Mouse (Mus musculus) mesoderm, embryonic 11.5 days (tissue): ENCODE measurements at regions not wholly inside any gene's neighbourhood (a gene's known extent, or its start where the extent isn't known, plus 50 kb on each side); places are given as distances from the start of the nearest gene placed in this dataset.

Experiments
- DNase-seq: peaks from one replicate; pipeline ENCODE4 v3.0.0-alpha.2; 2012; ENCODE audit warnings: low read depth, low spot score

DNA sequence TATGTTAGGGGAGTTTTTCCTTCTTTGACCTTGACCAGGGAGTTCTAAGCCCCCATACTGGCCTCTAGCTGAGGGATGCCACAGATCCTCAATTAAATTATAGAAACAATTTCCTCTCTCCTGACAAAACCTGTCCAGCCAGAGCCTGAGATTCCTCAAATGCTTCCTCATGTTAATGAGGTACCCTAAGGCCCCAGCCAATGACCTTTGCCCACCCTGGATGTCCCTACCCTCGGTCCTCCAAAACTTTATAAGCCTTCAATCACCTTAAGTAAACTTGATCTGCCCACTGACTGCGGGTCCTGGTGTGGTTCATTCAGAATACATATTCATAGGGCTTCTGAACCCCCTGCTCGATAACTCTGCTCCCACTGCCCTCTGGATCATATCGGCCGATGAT, 227.7 kb upstream of the Vstm2b start:
- DNase-seq, result no peak

DNA sequence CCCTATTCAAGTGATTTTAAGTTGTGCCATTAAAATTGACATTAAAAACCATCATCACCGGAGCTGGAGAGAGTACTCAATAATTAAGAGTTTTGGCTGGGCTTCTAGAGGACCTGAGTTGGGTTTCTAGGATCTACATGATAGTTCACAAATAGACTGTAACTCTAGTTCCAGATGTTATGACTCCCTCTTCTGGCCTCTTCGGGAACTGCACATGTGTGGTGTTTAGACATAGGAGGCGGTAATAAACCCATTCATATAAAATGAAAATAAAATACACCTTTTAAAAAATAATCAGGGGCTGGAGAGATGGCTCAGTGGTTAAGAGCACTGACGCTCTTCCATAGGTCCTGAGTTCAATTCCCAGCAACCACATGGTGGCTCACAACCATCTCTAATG, 227.1 kb upstream of the Vstm2b start:
- DNase-seq, result no peak

GRCm38 (mm10) chr7:40672348-40672747, 225.8 kb upstream of the Vstm2b start:
- DNase-seq, result no peak

DNA sequence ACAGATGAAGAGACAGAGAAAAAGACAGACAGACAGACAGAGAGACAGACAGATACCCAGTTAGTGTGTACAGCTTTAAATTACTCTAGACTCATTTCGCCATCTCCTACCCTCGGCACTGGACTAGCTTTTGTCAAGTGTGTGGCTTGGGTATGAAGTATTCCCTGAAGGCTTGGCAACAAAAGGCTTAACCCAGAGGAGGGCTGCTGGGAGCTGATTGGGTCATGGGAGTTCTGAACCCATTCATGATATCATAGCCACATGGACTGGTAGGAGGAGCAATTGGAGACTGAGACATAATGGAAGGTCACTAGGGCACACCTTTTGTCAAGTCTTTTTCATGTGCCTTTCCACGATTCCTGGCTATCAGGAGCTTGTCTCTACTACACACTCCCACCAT, 223.7 kb upstream of the Vstm2b start:
- DNase-seq, result no peak

- DNase-seq, result no peak
Measured at GRCm38 (mm10) chr7:40677601-40678000, 220.5 kb upstream of the Vstm2b start.

DNA sequence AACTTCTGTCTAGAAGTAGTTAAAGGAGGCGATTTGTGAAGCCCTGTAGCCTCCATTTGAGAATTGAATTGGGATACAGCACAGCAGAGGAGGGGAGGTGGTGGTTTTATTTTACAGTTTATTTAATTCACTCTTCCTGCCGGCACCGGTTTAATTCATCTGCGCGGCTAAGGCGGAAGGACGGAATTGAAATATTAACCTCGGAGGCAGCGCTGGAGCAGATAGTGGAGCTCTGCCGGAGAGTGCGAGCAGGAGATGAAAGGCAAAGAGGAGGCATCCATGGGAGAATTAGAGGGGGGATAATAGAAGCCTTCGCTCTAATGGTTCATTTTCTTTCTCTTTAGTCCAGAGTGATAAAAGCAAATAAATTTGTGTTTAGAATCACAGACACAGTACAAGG, 217.6 kb upstream of the Vstm2b start:
- no peak for DNase-seq

GRCm38 (mm10) chr7:40680993-40681392, 217.1 kb upstream of the Vstm2b start:
- DNase-seq, result no peak

DNA sequence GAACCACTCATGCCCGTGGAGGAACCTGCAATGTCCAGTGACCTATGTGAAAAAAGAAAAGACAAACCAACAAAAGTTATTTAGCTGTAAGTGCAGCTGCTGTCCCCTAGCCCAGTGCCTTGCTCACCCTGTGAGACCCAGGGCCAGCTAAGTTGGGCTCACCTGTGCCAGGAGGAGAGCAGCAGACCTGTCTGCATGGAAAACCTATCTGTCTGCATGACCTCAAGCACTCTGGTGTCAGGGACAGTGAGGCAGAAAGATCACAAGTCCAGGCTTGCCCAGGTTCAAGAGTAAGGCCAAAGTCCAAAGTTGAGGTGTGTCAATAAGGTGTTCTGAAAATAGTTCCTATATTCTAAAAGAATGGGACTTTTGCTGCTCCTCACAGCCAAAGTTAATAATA, 215.0 kb upstream of the Vstm2b start:
- no peak for DNase-seq

DNA sequence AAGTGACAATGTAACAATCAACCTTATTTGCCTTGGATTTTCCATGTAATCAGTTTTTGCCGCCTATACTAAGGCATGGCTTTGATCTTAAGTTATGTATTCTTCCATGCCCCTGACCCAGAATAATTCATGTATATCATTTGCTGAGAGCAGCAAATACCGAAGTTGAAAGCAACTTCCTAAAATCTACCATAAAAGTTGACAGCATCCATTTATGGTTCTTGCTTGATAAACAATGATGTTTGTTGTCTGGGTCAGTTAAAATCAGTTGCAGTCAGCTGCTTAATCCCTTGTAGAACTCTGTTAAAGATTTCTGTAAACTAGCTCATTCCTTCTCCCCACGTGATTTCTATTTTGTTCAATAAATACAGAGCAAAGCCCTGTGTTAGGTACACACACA, 214.5 kb upstream of the Vstm2b start:
- no peak for DNase-seq

GRCm38 (mm10) chr7:40687005-40687404, 211.1 kb upstream of the Vstm2b start:
- DNase-seq, result no peak

GRCm38 (mm10) chr7:40688546-40688945, 209.6 kb upstream of the Vstm2b start:
- DNase-seq, result no peak

DNA sequence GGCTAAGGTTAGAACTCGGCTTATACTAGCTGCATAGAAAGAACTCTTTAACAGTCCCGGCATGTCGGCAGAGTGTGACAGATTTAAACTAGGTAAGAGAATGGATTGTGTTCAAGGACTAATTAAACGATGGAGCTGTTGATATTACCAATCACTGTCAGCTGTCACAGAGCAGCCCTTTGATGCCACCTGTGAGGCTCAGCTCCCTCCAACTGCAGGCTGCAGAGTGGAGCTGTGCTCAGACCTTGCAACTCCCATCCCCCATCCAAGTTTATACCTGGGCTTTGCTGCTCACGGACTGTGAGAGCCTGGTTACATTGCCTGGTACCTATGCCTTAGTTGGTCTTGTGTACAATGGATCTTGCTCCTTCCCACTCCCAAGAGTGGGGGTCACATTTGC, 204.4 kb upstream of the Vstm2b start:
- no peak for DNase-seq

GRCm38 (mm10) chr7:40697551-40697950, 200.6 kb upstream of the Vstm2b start:
- no peak for DNase-seq

DNA sequence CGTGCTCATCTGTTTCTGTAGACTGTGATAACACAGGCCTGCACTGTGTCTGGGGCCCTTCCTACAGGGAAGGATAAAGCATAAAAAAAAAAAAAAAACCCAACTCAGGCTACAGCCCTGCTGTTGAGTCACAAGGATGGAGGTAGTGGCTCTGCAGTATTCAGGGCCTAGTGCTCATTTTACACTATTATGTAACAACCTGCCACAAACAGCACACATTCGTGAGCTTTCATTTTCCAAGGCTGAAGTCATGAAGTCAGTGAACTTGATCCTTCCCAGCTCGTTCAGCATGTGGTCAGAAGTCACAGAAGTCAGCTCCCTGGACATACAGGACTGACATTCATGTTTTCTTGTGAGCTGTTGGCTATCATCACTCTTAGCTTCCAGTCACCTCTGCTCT, 199.8 kb upstream of the Vstm2b start:
- DNase-seq, result no peak

- DNase-seq, result no peak
Measured at GRCm38 (mm10) chr7:40699633-40700032, 198.5 kb upstream of the Vstm2b start.

- DNase-seq, result no peak
Measured at GRCm38 (mm10) chr7:40700656-40701055, 197.5 kb upstream of the Vstm2b start.

- DNase-seq, result no peak
Measured at GRCm38 (mm10) chr7:40702191-40703045, 195.7 kb upstream of the Vstm2b start.

GRCm38 (mm10) chr7:40708231-40708630, 189.9 kb upstream of the Vstm2b start:
- DNase-seq, result no peak

DNA sequence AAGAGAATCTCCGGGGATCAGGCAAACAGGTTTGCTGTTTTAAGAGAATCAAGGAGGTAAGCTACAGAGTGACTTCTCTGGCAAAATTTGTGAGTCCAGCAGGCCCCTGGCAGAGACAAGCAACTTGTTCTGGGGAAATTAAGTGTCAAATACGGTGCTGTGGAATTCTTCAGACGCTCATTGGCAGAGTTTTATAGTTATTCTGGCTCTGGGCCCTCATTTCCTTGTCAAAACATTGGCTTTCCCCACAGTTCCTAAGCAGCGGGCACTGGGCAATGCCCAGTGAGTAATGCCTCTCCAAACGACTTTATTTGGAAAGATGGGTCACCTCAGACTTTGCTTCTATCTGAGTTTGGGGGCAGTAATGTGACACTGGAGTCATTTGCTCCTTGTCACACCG, 180.1 kb upstream of the Vstm2b start:
- no peak for DNase-seq

GRCm38 (mm10) chr7:40736971-40737468, 161.1 kb upstream of the Vstm2b start:
- no peak for DNase-seq

DNA sequence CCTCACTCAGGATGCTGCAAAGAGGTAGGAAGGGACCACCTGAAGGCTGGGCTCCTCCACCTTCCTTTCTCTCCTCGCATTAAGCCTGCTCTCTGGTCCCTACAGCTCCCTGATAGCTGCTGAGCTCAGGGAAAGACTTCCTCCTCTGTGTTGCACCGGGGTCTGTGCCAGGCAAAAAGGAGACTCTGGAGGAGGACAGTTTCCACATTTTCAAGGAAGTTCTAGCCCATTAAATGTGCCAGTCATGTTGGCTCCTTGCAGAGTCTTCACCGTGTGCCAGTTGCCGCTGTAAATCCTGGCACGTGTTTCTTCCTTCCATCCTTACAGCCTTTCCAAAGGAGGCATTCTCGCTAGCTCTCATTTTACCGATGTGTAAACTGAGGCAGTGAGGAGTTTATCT, 160.6 kb upstream of the Vstm2b start:
- no peak for DNase-seq

DNA sequence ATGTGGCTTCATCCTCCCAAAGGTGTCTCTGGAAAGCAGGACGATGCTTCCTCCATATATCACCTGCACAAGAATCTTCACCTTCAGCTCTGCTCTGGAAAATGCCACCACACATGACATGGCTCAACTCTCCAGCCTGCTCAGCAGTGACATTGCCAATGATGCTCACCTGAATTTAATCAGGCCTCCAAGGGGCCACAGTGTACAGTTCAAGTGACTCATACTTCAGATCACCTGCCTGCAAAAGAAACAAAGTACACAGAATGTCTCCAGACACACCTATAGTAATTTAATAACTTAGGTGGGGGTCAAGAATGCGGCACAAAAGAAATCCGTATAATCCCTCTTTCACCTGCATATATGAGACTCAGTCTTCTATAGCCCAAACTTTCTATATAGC, 160.0 kb upstream of the Vstm2b start:
- no peak for DNase-seq

GRCm38 (mm10) chr7:40742553-40743151, 155.5 kb upstream of the Vstm2b start:
- DNase-seq, result no peak
